Mouse (Mus musculus) ES-Bruce4 (cell line): ENCODE measurements at regions not wholly inside any gene's neighbourhood (a gene's known extent, or its start where the extent isn't known, plus 50 kb on each side); places are given as distances from the start of the nearest gene placed in this dataset.

Experiments used
- H3K27ac ChIP-seq: 2 replicates; pipeline ENCODE4 v1.5.1; 2012; ENCODE audit warnings: low read length, inconsistent platforms; ENCODE audit not compliant: insufficient read depth
- H3K27me3 ChIP-seq: 2 replicates; pipeline ENCODE4 v1.6.1; 2012; ENCODE audit warnings: mild to moderate bottlenecking, low read length, inconsistent platforms; ENCODE audit not compliant: control insufficient read depth, poor library complexity, insufficient read depth, severe bottlenecking
- H3K36me3 ChIP-seq: 2 replicates; pipeline ENCODE4 v1.6.1; 2012; ENCODE audit warnings: inconsistent platforms, mild to moderate bottlenecking, low read length, moderate library complexity; ENCODE audit not compliant: control insufficient read depth, poor library complexity, insufficient read depth, severe bottlenecking
- H3K4me1 ChIP-seq: one replicate; pipeline ENCODE4 v1.8.1; 2011; ENCODE audit warnings: low read length; ENCODE audit not compliant: control insufficient read depth, insufficient read depth
- H3K4me3 ChIP-seq: 2 replicates; pipeline ENCODE4 v1.5.1; 2011; ENCODE audit warnings: low read depth, mild to moderate bottlenecking, low read length
- H3K9ac ChIP-seq: 2 replicates; pipeline ENCODE4 v1.6.1; 2012; ENCODE audit warnings: low read depth, mild to moderate bottlenecking, inconsistent platforms; ENCODE audit not compliant: poor library complexity, severe bottlenecking
- H3K9me3 ChIP-seq: replicated peaks from 2 replicates; pipeline ENCODE4 v1.6.1; 2012; ENCODE audit warnings: mild to moderate bottlenecking, low read length, inconsistent platforms; ENCODE audit not compliant: control insufficient read depth, poor library complexity, insufficient read depth, severe bottlenecking
- CTCF ChIP-seq: IDR thresholded peaks from one replicate; pipeline ENCODE4 v1.8.1; 2011; ENCODE audit warnings: low read depth, low read length
- EP300 ChIP-seq: IDR thresholded peaks from 2 replicates; pipeline ENCODE4 v1.6.1; 2011; ENCODE audit warnings: low read depth, low read length; ENCODE audit not compliant: insufficient read depth
- POLR2A ChIP-seq: IDR thresholded peaks from one replicate; pipeline ENCODE4 v1.8.1; 2011; ENCODE audit warnings: low read length; ENCODE audit not compliant: insufficient read depth

DNA sequence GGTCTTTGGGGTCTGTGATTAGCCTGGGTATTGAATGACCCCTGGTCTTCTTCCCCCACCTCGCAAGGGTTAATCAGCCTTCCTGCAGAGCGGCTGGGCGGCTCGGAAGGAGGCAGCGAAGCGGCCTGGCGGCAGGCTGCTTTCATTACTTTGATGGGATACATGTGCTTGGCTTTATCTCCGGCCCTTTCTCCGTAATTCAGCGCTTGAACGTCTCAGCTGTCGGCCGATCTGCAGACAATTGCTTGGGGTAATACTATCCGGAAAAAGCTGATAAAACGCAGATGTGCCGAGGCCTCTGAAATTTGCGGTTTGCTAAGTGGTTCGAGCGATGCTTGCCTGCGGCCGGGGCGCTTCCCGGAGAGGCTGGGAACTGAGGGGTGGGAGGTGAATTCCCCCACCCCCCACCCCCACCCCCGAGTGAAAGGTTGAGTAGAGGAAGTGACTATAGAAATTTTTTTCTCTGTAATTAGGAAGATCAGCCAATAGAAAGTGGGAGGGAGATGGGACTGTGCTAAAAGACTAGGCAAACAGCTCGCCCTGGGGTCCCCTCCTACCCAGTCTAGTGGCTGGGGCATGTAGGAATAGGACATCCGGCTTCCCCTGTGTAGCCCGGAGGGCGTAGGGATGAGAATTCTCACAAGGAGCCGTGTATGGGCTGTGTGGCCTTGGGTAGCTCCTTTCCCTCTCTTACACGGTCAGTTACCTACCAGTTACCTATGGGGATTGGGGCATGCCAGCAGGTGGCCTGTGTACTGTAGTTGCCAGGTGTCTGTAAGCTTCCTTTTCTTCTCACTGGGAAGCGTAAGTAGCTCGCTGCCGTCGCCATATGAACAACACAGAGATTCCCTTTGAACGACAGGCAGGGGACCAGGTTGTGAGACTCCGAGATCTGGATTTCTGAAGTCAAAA is 69.5 kb upstream of the Msx1 start:
- no peak overlapping the region for H3K4me3 ChIP-seq
- H3K27ac ChIP-seq, result no peak overlapping the region
- TF ChIP-seq CTCF (no peak), POLR2A (no peak), EP300 (no peak)
- no peaks in the 10 kb centered on the region for H3K36me3 ChIP-seq
- no peak overlapping the region for H3K9ac ChIP-seq
- no peaks in the 10 kb centered on the region for H3K27me3 ChIP-seq
- H3K9me3 ChIP-seq, result no peaks in the 10 kb centered on the region
- H3K4me1 ChIP-seq, result no peaks in the 10 kb centered on the region

- TF ChIP-seq POLR2A (no peak), EP300 (no peak), CTCF (no peak)
- Histone ChIP-seq H3K27ac (no peak overlapping the region), H3K9me3 (no peaks in the 10 kb centered on the region), H3K9ac (no peak overlapping the region), H3K4me3 (no peak overlapping the region), H3K27me3 (no peaks in the 10 kb centered on the region), H3K36me3 (no peaks in the 10 kb centered on the region), H3K4me1 (no peaks in the 10 kb centered on the region)
Observed at GRCm38 (mm10) chr5:37890641-37891040, 66.3 kb upstream of the Msx1 start.

GRCm38 (mm10) chr5:37879668-37880380 is 55.4 kb upstream of the Msx1 start:
- Histone ChIP-seq H3K4me1 (no peaks in the 10 kb centered on the region), H3K36me3 (no peaks in the 10 kb centered on the region), H3K9me3 (no peaks in the 10 kb centered on the region; the same call in 1 of the 2 replicates), H3K9ac (no peak overlapping the region), H3K4me3 (no peak overlapping the region), H3K27me3 (no peaks in the 10 kb centered on the region), H3K27ac (no peak overlapping the region)
- TF ChIP-seq POLR2A, result no peak
- no peak for TF ChIP-seq EP300
- TF ChIP-seq CTCF, result no peak

- Histone ChIP-seq H3K27me3 (no peaks in the 10 kb centered on the region), H3K4me1 (no peaks in the 10 kb centered on the region), H3K9me3 (no peaks in the 10 kb centered on the region; the same call in 1 of the 2 replicates), H3K4me3 (no peak overlapping the region), H3K36me3 (no peaks in the 10 kb centered on the region), H3K27ac (no peak overlapping the region), H3K9ac (no peak overlapping the region)
- TF ChIP-seq CTCF, result no peak
Observed at GRCm38 (mm10) chr5:37876240-37876639, 51.9 kb upstream of the Msx1 start.

DNA sequence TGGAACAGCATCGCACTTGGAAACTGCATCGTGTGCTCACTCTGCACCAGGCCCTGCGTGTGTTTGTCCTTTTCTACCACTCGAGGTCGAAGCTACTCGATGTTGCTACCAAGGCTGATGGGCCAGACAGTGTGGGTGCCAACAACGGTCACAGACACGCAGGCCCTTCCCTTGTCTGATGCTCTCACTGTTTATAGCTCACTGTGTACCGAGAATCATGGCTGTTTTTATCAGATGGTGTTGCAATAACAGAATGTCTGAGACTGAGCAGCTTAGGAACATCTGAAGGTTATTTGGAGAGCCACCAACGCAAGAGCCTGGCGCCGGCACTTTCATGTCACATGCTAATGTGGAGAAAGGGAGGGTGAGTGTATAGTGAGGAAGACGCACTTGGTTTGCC is 51.1 kb upstream of the Msx1 start:
- H3K4me1 ChIP-seq, result no peaks in the 10 kb centered on the region
- no peaks in the 10 kb centered on the region; the same call in 1 of the 2 replicates for H3K9me3 ChIP-seq
- H3K27ac ChIP-seq, result no peak overlapping the region
- H3K4me3 ChIP-seq, result no peak overlapping the region
- no peaks in the 10 kb centered on the region for H3K36me3 ChIP-seq
- TF ChIP-seq CTCF (no peak), EP300 (no peak), POLR2A (no peak)
- H3K27me3 ChIP-seq, result no peaks in the 10 kb centered on the region
- H3K9ac ChIP-seq, result no peak overlapping the region

DNA sequence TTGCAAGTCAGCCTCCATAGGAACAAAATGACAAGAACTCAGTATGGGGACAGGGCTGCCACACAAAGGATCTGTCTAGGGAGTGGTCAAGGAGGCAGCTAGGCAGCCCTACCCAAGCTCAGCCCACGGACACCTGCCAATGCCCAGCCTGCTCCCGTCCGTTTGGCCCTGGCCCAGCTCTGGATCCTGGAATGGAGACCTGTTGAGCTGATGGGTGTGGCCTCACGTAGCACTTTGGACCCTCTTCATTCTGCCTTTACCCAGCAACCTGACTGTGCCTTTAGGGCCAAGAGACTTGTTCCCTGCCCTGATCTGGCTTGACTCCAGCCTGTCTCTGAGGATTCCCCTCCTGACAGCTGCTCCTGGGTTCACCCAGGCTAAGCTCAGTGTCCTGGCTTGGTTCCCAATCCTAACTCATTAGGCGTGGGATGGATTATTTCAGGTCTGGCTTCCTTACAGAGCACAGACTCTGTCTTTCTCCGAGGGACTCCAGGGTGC is 50.5 kb upstream of the Msx1 start:
- H3K9me3 ChIP-seq, result no peaks in the 10 kb centered on the region; the same call in 1 of the 2 replicates
- H3K27me3 ChIP-seq, result no peaks in the 10 kb centered on the region; the same call in 1 of the 2 replicates
- H3K4me3 ChIP-seq, result no peak overlapping the region
- no peaks in the 10 kb centered on the region for H3K4me1 ChIP-seq
- no peak overlapping the region for H3K9ac ChIP-seq
- TF ChIP-seq CTCF (no peak), POLR2A (no peak), EP300 (no peak)
- H3K36me3 ChIP-seq, result no peaks in the 10 kb centered on the region
- no peak overlapping the region for H3K27ac ChIP-seq
